Mouse (Mus musculus) C2C12 (cell line): Measurements from ENCODE around the gene Chuk. TPM values are rescaled to one million over a fixed set of nuclear protein-coding genes. Genes with fewer than 3 reads are reported as not detected.

Experiments used
- H3K27me3 ChIP-seq: one replicate; pipeline ENCODE4 v1.6.1; 2011; ENCODE audit not compliant: control insufficient read depth, insufficient read depth, insufficient read length
- H3K36me3 ChIP-seq: one replicate; pipeline ENCODE4 v1.6.1; 2011; ENCODE audit not compliant: control insufficient read depth, insufficient read depth
- H3K4me3 ChIP-seq: one replicate; pipeline ENCODE4 v1.5.1; 2011; ENCODE audit warnings: mild to moderate bottlenecking, control low read depth; ENCODE audit not compliant: poor library complexity, insufficient read depth, severe bottlenecking
- H3K79me2 ChIP-seq: one replicate; pipeline ENCODE4 v1.6.1; 2011; ENCODE audit not compliant: control insufficient read depth, insufficient read depth
- H3K79me3 ChIP-seq: one replicate; pipeline ENCODE4 v1.6.1; 2011; ENCODE audit warnings: low read depth, control low read depth
- H3ac ChIP-seq: one replicate; pipeline ENCODE3; 2011; ENCODE audit warnings: low read depth; ENCODE audit not compliant: control insufficient read depth, insufficient read length
- CEBPB ChIP-seq: IDR thresholded peaks from one replicate; pipeline ENCODE4 v1.6.1; 2011; ENCODE audit warnings: low read depth, mild to moderate bottlenecking, control low read depth, moderate library complexity
- CTCF ChIP-seq: IDR thresholded peaks from one replicate; pipeline ENCODE4 v1.5.1; 2011; ENCODE audit not compliant: control insufficient read depth, insufficient read depth, insufficient read length
- FOSL1 ChIP-seq: IDR thresholded peaks from one replicate; pipeline ENCODE4 v1.8.0; 2011; ENCODE audit warnings: mild to moderate bottlenecking, low read length; ENCODE audit not compliant: poor library complexity, insufficient read depth, severe bottlenecking
- MAX ChIP-seq: IDR thresholded peaks from one replicate; pipeline ENCODE4 v1.6.1; 2011; ENCODE audit warnings: mild to moderate bottlenecking, control low read depth
- MYOD1 ChIP-seq: IDR thresholded peaks from one replicate; pipeline ENCODE4 v1.6.1; 2011; ENCODE audit warnings: low read depth; ENCODE audit not compliant: control insufficient read depth, insufficient read length
- MYOG ChIP-seq: IDR thresholded peaks from one replicate; pipeline ENCODE4 v1.6.1; 2011; ENCODE audit not compliant: control insufficient read depth, insufficient read length; ENCODE audit errors: extremely low read depth
- USF1 ChIP-seq: IDR thresholded peaks from one replicate; pipeline ENCODE4 v1.6.1; 2011; ENCODE audit warnings: low read depth, mild to moderate bottlenecking, control low read depth, moderate library complexity
- polyA plus RNA-seq: library from polyadenylated mRNA; unstranded; fragments of >200 nt; fragmentation: generic; extraction: Trizol; gene quantifications from one replicate; pipeline ENCODE4 v1.2.1, GENCODE M21; 2012; ENCODE audit warnings: missing spikeins

Chuk gene
- polyA plus RNA-seq, 1 experiment = 9.7 TPM

DNA sequence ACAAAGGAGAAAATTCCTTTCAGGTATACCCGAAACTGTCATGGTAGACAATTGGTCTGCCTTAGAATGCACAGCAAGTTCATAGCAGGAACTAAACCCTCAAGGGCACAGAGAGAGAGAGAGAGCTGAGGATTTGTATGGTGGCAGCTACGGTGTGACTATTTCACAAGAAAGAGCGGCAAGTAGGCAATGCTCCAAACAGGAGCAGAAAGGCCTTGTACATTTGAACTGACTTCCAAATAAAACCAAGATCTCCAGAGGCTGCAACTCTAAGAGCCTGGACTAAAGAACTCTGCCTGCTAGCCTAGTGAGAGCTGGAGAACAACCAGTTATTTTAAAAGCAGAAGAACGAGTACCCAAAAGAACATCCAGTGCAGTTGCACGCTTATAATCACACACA is 65.2 kb downstream of the Chuk start:
- TF ChIP-seq MYOG (no peak), MAX (no peak), FOSL1 (no peak), USF1 (no peak), CTCF (no peak), CEBPB (no peak)
- Histone ChIP-seq H3K27me3 (no peaks in the 10 kb centered on the region), H3ac (no peak overlapping the region), H3K4me3 (no peak overlapping the region), H3K79me3 (no peaks in the 10 kb centered on the region), H3K79me2 (no peaks in the 10 kb centered on the region), H3K36me3 (peaks cover 52% of the 10 kb centered on the region)

DNA sequence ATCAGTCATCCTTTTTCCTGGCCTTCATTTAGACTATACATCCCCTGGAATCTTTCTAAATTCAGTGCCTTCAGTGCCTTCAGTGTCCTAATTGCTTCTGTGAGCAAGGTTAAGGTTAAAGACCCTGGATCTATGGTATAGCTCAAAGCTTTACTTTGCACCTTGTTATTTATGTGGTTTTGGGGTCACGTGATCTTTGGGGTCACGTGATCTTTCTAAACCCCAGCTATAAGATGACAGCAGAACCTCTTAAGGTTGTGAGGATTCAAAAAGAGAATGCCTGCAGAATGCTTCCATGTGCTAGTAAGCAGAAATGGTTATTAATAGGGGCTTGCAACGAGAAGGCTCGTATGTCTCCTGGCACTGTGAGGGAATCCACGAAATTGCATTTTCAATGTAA is 73.9 kb downstream of the Chuk start:
- H3K27me3 ChIP-seq = no peaks in the 10 kb centered on the region
- no peaks in the 10 kb centered on the region for H3K79me2 ChIP-seq
- H3K36me3 ChIP-seq = peaks cover 30% of the 10 kb centered on the region
- H3K79me3 ChIP-seq = no peaks in the 10 kb centered on the region
- H3K4me3 ChIP-seq = no peak overlapping the region
- TF ChIP-seq MYOG = no peak
- no peak for TF ChIP-seq CTCF
- peak; percentile 51 for TF ChIP-seq USF1
- no peak overlapping the region for H3ac ChIP-seq

DNA sequence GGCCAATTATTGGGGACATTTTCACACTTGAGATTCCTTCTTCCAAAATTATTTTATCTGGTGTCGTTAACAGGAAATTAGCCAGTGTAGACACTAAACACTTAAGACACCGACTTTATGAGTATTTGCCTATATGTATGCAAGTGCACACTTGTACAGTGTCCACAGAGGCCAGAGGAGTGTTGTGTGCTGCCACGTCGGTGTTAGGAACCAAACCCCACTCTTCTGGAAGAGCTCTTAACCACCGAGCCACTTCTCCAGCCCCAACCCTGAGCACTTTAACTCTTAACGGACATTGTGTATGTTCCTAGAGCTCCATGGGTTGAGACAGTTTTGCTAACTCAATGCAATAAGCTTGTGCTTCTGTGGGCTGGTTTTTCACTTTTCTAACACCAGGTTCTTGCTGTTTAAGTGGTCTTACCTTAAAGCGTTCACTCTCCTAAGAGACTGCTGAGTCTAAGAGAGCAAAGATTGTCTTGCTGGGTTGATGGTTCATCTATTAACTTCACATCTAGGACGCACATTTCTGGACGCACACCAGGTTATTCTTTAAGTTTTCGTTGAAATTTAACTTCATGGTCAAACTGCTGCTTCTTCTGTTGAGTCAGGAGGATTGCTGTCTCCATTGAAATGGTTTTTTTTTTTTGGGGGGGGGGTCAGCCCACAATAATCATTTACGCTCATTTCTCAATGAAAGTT is 75.1 kb downstream of the Chuk start:
- no peaks in the 10 kb centered on the region for H3K79me3 ChIP-seq
- no peaks in the 10 kb centered on the region for H3K79me2 ChIP-seq
- TF ChIP-seq USF1 = no peak
- no peak for TF ChIP-seq CTCF
- TF ChIP-seq FOSL1 = no peak
- no peak for TF ChIP-seq MYOG
- no peak for TF ChIP-seq MYOD1
- no peak for TF ChIP-seq CEBPB
- TF ChIP-seq MAX = no peak
- H3ac ChIP-seq = no peak overlapping the region
- no peaks in the 10 kb centered on the region for H3K27me3 ChIP-seq
- H3K4me3 ChIP-seq = no peak overlapping the region
- peaks cover 21% of the 10 kb centered on the region for H3K36me3 ChIP-seq

DNA sequence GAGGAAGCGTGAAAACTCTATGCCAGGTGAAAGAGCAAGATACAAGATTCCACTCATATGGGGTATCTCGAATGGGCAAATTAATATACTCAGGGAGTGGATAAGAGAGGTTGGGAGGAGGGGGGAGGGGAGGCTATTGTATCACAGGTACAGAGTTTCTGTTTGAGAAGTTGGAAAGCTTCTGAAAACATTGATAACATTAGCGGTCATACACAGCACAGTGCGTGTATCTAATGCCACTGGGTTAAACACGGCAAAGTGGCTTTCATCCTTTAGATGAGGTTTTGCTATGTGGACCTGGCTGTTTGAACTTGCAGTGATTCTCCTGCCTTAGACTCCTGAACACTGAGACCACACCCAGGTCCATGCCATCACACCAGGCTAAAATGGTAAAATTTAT is 77.3 kb downstream of the Chuk start:
- H3K36me3 ChIP-seq = peaks cover 6% of the 10 kb centered on the region
- no peak overlapping the region for H3ac ChIP-seq
- no peaks in the 10 kb centered on the region for H3K79me3 ChIP-seq
- no peak for TF ChIP-seq MYOG
- TF ChIP-seq MAX = no peak
- no peak for TF ChIP-seq CTCF
- no peak for TF ChIP-seq USF1
- no peak for TF ChIP-seq CEBPB
- no peak for TF ChIP-seq MYOD1
- TF ChIP-seq FOSL1 = no peak
- no peak overlapping the region for H3K4me3 ChIP-seq
- no peaks in the 10 kb centered on the region for H3K79me2 ChIP-seq
- no peaks in the 10 kb centered on the region for H3K27me3 ChIP-seq

DNA sequence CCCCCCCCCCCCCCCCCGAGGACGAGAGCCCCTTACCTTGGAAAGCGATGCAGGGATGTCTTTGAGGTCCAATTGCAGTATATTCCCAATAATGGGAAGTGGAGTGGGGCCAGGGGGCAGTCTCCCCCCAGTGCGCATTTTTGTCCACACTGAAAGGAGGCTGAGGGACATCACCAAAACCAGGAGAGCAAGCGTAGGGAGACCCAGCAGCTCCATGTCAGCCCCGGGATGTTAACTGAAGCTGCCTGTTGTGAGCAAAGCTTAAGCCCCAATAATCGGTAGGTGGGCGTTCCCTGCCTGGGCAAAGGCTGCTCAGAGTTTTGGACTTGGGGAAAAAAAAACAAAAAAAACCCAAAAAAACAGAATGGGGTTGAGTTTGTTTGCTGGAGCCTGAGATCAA is 78.3 kb downstream of the Chuk start, which contains the start of gene Cyp2c23:
TSS of gene Cyp2c23 (minus strand) at position 237 of the 400 bp plus-strand sequence.
- H3ac ChIP-seq = no peak within 1 kb of the TSS
- TF ChIP-seq MYOG = no peak
- no peak for TF ChIP-seq FOSL1
- no peak for TF ChIP-seq MYOD1
- no peak for TF ChIP-seq MAX
- no peak for TF ChIP-seq USF1
- no peak for TF ChIP-seq CTCF
- TF ChIP-seq CEBPB = no peak
- no peaks in the 10 kb centered on the region for H3K79me3 ChIP-seq
- H3K27me3 ChIP-seq = no peaks in the 10 kb centered on the region
- no peaks in the 10 kb centered on the region for H3K79me2 ChIP-seq
- H3K36me3 ChIP-seq = peaks cover 6% of the 10 kb centered on the region
- no peak within 1 kb of the TSS for H3K4me3 ChIP-seq

DNA sequence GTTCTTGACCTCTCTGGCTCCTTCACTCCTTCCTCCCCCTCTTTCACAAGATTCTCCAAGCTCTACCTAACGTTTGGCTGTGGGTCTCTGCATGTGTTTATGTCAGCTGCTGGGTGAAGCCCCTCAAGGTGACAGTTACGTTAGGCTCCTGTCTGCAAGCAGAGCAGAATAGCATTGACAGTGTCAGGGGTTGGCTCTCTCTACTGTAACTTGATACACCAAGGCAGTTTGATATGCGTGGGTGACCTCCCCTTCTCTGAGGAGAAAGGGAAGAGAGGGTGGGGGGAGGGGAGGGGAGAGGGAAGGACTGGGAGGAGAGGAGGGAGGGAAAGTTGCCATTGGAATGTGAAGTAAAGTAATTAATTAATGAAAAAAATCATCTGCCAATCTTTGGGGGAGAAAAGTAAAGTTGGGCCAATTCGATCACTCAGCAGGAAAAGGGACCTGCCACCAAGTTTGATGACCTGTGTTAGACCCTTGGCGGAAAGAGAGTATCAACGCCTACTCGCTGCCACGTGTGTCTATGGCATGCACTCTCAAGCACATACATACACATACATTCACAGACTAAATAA is 80.2 kb downstream of the Chuk start:
- Histone ChIP-seq H3K79me3 (no peaks in the 10 kb centered on the region), H3K27me3 (no peaks in the 10 kb centered on the region), H3ac (no peak overlapping the region), H3K36me3 (peaks cover 2% of the 10 kb centered on the region), H3K79me2 (no peaks in the 10 kb centered on the region), H3K4me3 (no peak overlapping the region)
- TF ChIP-seq MAX (no peak), CEBPB (no peak), FOSL1 (no peak), CTCF (no peak), USF1 (no peak), MYOG (no peak)
